Mouse (Mus musculus): ENCODE measurements around the gene Zfhx2.

GRCm38 (mm10) chr14:55118852-55119251 is 26.7 kb upstream of the Zfhx2 start:
- no peak for TF ChIP-seq POLR2A (IDR thresholded peaks at IDR 0.05; ENCODE audit: extremely low read depth, insufficient read depth, low read length)
- TF ChIP-seq CTCF (IDR thresholded peaks at IDR 0.05; ENCODE audit: low read depth, low read length), result no peak
